Mouse (Mus musculus): Measurements from ENCODE around the gene Bud13.

The Bud13 gene

GRCm38 (mm10) chr9:46339051-46339652, 56.3 kb downstream of the Bud13 start:
- no peak for DNase-seq

GRCm38 (mm10) chr9:46345887-46346665, 63.3 kb downstream of the Bud13 start:
- no peak for DNase-seq

All from cerebellum, adult 9-10 months (tissue).